Mouse (Mus musculus) thymus, adult 2 months (tissue): Measurements from ENCODE around the gene Zcchc10.

ENCODE experiments used
- CTCF ChIP-seq: fragments of 200-500 bp; IDR thresholded peaks from 2 replicates; pipeline ENCODE4 v1.5.1; 2012; ENCODE audit warnings: mild to moderate bottlenecking, control low read depth, low read length, moderate library complexity, borderline replicate concordance; ENCODE audit not compliant: control insufficient read depth, poor library complexity, insufficient read depth; ENCODE audit errors: extremely low read depth
- POLR2A ChIP-seq: fragments of 200-500 bp; IDR thresholded peaks from 2 replicates; pipeline ENCODE4 v1.6.1; 2012; ENCODE audit warnings: mild to moderate bottlenecking, low read length, control low read depth, moderate library complexity; ENCODE audit not compliant: control insufficient read depth, poor library complexity, insufficient read depth; ENCODE audit errors: extremely low read depth

- TF ChIP-seq CTCF (no peak), POLR2A (no peak)
Measured at GRCm38 (mm10) chr11:53318041-53318440, 6.4 kb upstream of the Zcchc10 start.
